Mouse (Mus musculus): ENCODE measurements around the gene Foxn4. TPM values are rescaled to one million over a fixed set of nuclear protein-coding genes. Genes with fewer than 3 reads are reported as not detected.
A peak's percentile ranks its signal among the peaks of the same experiment; 100 is the strongest.

The Foxn4 gene
- polyA plus RNA-seq, 1 experiment from 2014 or later, result 0.25 TPM

DNA sequence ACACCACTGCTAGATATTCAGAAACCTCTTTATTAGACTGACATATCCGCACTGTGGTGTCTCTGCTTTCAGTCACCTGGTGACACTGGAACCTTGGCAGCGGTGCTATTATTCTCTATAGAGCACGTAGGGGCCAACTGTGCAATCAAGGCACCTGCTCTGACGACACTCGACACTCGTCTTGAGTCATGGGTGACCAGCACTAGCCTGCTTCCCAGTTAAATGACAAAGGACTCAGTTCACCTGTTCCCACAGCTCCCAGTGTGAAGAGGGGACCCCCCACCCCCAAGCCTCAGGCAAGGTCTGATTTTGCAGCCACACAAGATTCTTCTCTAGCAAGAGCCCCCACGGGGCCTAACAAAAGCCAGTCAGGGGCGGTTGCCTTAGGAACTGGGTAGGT is 1.7 kb upstream of the Foxn4 start:
- H3K27ac ChIP-seq (replicated peaks), result no peak overlapping the region
- no peak for ATAC-seq (ENCODE audit: low read depth)
- H3K27me3 ChIP-seq, result peaks cover 89% of the 10 kb centered on the region
- H3K4me1 ChIP-seq (replicated peaks), result peaks cover 38% of the 10 kb centered on the region
- H3K9ac ChIP-seq, result no peak overlapping the region
- WGBS, result 10% methylated on average over 8 of the region's 8 CpGs
- H3K4me2 ChIP-seq, result no peak overlapping the region
- H3K36me3 ChIP-seq, result no peaks in the 10 kb centered on the region
- H3K9me3 ChIP-seq, result no peaks in the 10 kb centered on the region
- H3K4me3 ChIP-seq, result no peak overlapping the region

DNA sequence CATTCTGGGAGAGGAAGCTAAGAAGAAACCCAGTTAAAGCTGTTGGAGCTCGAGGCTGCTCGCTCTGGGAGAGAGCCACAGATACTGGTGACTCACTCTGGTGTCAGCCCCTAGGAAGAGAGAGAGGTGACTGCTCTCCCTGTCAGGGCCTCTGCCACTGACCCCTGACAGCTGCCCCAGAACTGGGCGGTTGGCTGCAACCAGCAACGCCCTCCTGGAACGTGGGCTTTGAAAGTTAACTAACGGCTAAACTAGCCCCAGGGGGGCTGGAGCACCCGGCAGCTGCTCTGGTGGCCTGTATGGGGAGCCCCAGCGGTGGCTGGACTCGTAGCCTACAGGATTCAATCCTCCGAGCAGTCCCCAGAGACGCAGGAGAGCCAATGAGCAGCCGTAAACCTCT is 3.6 kb downstream of the Foxn4 start:
- H3K27ac ChIP-seq (replicated peaks), result no peak overlapping the region
- no peak for ATAC-seq (ENCODE audit: low read depth)
- no peak overlapping the region for H3K4me2 ChIP-seq
- H3K4me3 ChIP-seq, result no peak overlapping the region
- 13% methylated on average over 12 of the region's 12 CpGs for WGBS
- no peaks in the 10 kb centered on the region for H3K9me3 ChIP-seq
- H3K36me3 ChIP-seq, result no peaks in the 10 kb centered on the region
- no peak overlapping the region for H3K9ac ChIP-seq
- H3K27me3 ChIP-seq, result peaks cover 98% of the 10 kb centered on the region
- H3K4me1 ChIP-seq (replicated peaks), result peaks cover 24% of the 10 kb centered on the region

DNA sequence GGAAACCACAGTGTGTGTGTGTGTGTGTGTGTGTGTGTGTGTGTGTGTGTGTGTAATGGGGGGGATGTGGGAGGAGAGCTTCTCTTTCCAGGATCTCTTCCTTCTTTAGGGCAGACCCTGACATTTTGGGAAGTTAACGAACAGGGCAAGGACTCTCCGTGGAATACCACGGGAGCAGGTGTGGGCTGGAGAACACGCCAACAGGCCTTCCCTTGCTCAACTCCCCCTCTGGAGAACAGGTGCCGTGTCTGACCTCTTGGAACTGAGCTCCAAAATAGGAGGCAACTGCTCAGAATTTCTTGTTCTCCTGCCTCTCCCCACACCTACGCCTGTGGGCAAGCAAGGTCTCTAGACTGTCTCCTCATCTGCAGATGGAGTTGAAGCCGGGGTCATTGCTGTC is 4.1 kb downstream of the Foxn4 start:
- Histone ChIP-seq H3K9me3 (no peaks in the 10 kb centered on the region), H3K9ac (no peak overlapping the region), H3K4me3 (no peak overlapping the region), H3K4me2 (no peak overlapping the region), H3K27me3 (peaks cover 98% of the 10 kb centered on the region), H3K36me3 (no peaks in the 10 kb centered on the region), H3K27ac (replicated peaks) (no peak overlapping the region), H3K4me1 (replicated peaks) (peaks cover 24% of the 10 kb centered on the region)
- WGBS, result 74% methylated on average over 7 of the region's 7 CpGs
- ATAC-seq (ENCODE audit: low read depth), result no peak

DNA sequence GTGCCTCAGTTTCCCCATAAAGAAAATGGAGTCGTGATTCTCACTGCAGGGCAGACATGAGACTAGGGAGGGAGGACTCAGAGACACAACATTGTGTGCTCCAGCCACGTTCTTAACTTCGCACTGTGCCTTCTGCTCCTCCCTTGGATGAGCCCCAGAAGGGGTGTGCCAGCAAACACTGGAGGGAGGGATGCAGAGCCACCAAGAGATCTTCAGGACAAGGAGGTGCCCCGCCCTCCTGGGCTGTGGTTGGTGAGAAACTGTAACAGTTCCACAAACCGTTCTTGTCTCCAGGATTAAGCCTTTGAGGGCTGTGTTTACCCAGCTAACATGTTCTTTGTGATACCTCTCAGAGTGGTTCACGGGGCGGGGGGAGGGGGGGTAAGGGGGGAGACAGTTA is 5.0 kb downstream of the Foxn4 start:
- peaks cover 98% of the 10 kb centered on the region for H3K27me3 ChIP-seq
- H3K27ac ChIP-seq (replicated peaks), result no peak overlapping the region
- H3K4me1 ChIP-seq (replicated peaks), result peaks cover 24% of the 10 kb centered on the region
- no peak for ATAC-seq (ENCODE audit: low read depth)
- no peak overlapping the region for H3K9ac ChIP-seq
- WGBS, result 53% methylated on average over 7 of the region's 7 CpGs
- H3K36me3 ChIP-seq, result no peaks in the 10 kb centered on the region
- no peak overlapping the region for H3K4me3 ChIP-seq
- H3K9me3 ChIP-seq, result no peaks in the 10 kb centered on the region
- no peak overlapping the region for H3K4me2 ChIP-seq

DNA sequence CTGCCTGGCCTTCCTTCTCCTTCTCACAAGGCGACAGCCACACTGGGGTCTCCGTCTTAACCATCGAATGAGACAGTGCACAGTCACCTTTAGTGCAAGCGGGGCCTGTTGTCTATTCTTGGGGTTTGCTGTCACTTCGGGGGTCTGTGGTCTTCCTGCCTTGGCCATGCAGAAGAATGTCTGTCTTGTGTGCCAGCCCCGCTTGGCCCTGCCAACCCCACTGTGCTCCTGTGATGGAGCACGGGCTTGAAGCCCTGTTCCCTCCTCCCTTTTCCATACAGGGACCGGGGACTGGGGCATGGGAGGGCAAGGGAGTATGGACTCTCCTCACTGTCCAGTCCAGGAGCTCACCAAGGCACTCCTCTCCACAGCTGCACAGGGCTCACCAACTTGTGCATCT is 8.8 kb downstream of the Foxn4 start:
- H3K9ac ChIP-seq, result no peak overlapping the region
- 85% methylated on average over 8 of the region's 8 CpGs for WGBS
- no peak overlapping the region for H3K4me3 ChIP-seq
- peaks cover 60% of the 10 kb centered on the region for H3K27me3 ChIP-seq
- no peaks in the 10 kb centered on the region for H3K36me3 ChIP-seq
- no peak for ATAC-seq (ENCODE audit: low read depth)
- no peaks in the 10 kb centered on the region; the same call in 1 of the 2 replicates for H3K9me3 ChIP-seq
- no peak overlapping the region for H3K4me2 ChIP-seq
- peaks cover 13% of the 10 kb centered on the region for H3K4me1 ChIP-seq (replicated peaks)
- H3K27ac ChIP-seq (replicated peaks), result no peak overlapping the region

DNA sequence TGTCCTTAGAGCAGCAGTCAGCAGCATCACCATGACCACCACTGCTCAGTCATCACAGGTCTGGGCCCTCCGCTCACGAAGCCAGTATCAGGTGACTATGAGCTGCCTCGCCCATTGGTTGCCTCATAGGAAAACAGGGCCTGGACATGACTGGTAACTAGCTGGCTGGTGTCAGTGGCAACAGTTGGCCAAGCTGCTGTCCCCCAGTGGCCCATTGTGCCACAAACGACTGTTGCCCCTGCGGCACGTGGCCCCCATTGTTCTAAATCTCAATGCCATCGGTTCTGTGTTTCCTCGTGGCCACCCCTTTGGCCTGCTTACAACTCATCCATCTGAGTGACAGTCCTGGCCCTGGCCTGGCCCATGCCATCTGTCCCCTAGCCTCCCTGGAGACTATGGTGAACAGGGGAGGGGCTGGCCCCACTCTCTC is 9.6 kb downstream of the Foxn4 start:
- no peak overlapping the region for H3K4me3 ChIP-seq
- no peak overlapping the region for H3K9ac ChIP-seq
- WGBS, result 38% methylated on average over 8 of the region's 8 CpGs
- no peaks in the 10 kb centered on the region for H3K36me3 ChIP-seq
- H3K27ac ChIP-seq (replicated peaks), result no peak overlapping the region
- peaks cover 53% of the 10 kb centered on the region for H3K27me3 ChIP-seq
- H3K4me2 ChIP-seq, result no peak overlapping the region
- peak; percentile 90 for ATAC-seq (ENCODE audit: low read depth)
- H3K9me3 ChIP-seq, result no peaks in the 10 kb centered on the region; the same call in 1 of the 2 replicates
- peaks cover 10% of the 10 kb centered on the region for H3K4me1 ChIP-seq (replicated peaks)

DNA sequence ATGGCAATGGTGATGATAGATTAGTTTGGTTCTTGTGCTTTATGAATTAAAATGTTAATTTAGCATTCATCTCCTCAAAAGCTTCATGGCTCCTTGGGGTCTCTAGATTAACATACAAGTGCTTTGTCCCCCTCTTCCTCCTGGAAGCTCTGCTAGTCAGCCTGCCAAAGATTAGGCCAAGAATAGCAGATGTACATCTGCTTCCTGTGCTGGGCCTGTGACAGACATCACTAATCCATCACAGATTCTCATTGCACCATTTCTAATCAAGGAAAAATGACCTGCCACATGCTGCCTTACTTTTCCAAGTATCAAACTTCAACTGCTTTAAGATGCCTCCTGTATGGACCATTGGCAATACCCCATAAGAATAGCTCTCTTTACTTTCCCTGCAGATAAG is 12.1 kb downstream of the Foxn4 start:
- no peak for ATAC-seq (ENCODE audit: low read depth)
- no peak overlapping the region for H3K9ac ChIP-seq
- peaks cover 35% of the 10 kb centered on the region for H3K27me3 ChIP-seq
- no peak overlapping the region for H3K4me2 ChIP-seq
- H3K9me3 ChIP-seq, result no peaks in the 10 kb centered on the region; the same call in 1 of the 2 replicates
- H3K4me1 ChIP-seq (replicated peaks), result peaks cover 10% of the 10 kb centered on the region
- H3K4me3 ChIP-seq, result no peak overlapping the region
- H3K27ac ChIP-seq (replicated peaks), result no peak overlapping the region
- H3K36me3 ChIP-seq, result no peaks in the 10 kb centered on the region

DNA sequence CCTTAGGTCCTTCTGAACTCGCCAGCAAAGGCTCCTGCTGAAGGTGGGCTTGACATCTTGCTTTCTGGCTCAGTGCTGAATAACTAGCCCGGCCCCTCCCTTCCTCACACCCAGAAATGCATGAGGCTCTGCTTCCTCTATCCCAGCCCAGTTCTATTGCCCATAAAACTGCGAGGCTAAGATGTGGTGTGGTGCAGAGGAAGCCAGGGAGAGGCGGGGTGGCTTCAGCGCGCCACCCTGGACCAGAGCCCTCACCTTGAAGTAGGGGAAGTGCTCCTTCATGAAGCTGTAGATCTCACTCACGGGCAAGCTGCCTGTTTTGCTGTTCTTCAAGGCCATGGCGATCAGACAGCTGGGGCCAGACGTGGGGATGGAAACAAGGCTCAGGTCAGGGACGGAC is 14.1 kb downstream of the Foxn4 start:
- no peak overlapping the region for H3K4me3 ChIP-seq
- H3K9me3 ChIP-seq, result no peaks in the 10 kb centered on the region; the same call in 1 of the 2 replicates
- no peak overlapping the region for H3K9ac ChIP-seq
- peaks cover 29% of the 10 kb centered on the region for H3K27me3 ChIP-seq
- no peak for ATAC-seq (ENCODE audit: low read depth)
- 77% methylated on average over 10 of the region's 10 CpGs for WGBS
- peaks cover 8% of the 10 kb centered on the region for H3K4me1 ChIP-seq (replicated peaks)
- H3K27ac ChIP-seq (replicated peaks), result no peak overlapping the region
- H3K36me3 ChIP-seq, result no peaks in the 10 kb centered on the region
- no peak overlapping the region for H3K4me2 ChIP-seq

DNA sequence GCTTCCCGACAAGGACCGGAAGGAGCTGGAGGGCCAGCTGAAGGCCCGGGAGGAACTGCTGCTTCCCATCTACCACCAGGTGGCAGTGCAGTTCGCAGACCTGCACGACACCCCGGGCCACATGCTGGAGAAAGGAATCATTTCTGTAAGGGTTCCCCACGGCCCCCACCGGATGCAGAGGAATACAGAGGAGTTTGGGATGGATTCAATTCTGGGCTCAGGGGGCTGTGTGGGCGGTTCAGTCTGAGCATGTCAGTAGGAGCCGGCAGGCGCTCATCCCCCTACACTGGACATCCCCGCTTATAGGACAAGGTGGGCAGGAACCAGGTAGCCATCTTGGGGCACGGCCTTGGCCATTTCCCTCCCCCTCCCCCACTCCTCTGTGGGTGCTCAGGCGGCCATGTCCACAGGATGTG is 25.4 kb downstream of the Foxn4 start:
- Histone ChIP-seq H3K27ac (replicated peaks) (no peak overlapping the region), H3K4me2 (peak overlapping the region; percentile 26; the same call in 1 of the 2 replicates), H3K27me3 (peaks cover 31% of the 10 kb centered on the region), H3K9ac (peak overlapping the region; percentile 58), H3K36me3 (no peaks in the 10 kb centered on the region), H3K4me1 (replicated peaks) (peaks cover 8% of the 10 kb centered on the region), H3K4me3 (no peak overlapping the region), H3K9me3 (no peaks in the 10 kb centered on the region)
- 15% methylated on average over 14 of the region's 14 CpGs for WGBS
- ATAC-seq (ENCODE audit: low read depth), result peak; percentile 77

DNA sequence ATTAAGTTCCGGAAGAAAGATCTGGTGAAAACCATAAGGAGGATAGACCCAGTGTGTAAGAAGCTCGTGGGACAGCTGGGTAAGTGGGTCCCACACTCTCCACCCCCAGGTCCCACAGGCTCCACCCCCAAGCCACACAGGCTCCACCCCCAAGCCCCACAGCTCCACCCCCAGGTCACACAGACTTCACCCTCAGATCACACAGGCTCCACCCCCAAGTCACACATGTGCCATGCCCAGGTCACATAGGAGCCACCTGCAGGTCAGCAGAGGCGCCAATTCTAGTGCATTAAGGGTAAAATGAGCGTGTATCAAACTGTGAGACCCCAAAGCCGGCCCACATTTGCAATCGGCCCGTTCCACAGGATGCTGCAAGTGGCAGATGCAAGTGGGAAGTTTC is 27.1 kb downstream of the Foxn4 start:
- Histone ChIP-seq H3K9me3 (no peaks in the 10 kb centered on the region), H3K4me2 (no peak overlapping the region), H3K27ac (replicated peaks) (no peak overlapping the region), H3K27me3 (peaks cover 20% of the 10 kb centered on the region; the same call in 1 of the 2 replicates), H3K9ac (no peak overlapping the region), H3K36me3 (no peaks in the 10 kb centered on the region), H3K4me3 (no peak overlapping the region), H3K4me1 (replicated peaks) (peaks cover 8% of the 10 kb centered on the region)
- WGBS, result 82% methylated on average over 7 of the region's 7 CpGs
- ATAC-seq (ENCODE audit: low read depth), result no peak

DNA sequence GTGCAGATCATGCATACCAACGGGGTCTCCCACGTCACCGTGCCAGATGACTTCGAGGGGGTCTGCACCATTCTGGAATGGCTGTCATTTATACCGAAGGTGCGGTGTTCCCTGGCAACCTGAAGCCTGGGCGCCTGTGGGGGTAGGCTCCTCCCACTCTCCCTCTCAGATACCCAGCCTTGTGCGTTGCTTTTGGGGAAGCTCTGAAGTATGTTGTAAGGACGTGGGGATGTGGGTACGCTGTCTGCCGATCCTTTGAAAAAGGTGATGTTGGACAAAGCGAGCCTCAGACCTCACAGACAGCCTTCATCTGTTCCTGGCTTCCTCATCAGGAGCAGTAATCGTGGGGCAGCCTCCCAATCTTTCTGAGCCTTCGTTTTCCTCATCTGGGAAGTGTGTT is 33.9 kb downstream of the Foxn4 start:
- Histone ChIP-seq H3K27ac (replicated peaks) (no peak overlapping the region), H3K4me3 (no peak overlapping the region), H3K9me3 (no peaks in the 10 kb centered on the region), H3K4me2 (no peak overlapping the region), H3K36me3 (no peaks in the 10 kb centered on the region), H3K27me3 (no peaks in the 10 kb centered on the region), H3K9ac (no peak overlapping the region), H3K4me1 (replicated peaks) (no peaks in the 10 kb centered on the region)
- 56% methylated on average over 14 of the region's 14 CpGs for WGBS
- no peak for ATAC-seq (ENCODE audit: low read depth)

DNA sequence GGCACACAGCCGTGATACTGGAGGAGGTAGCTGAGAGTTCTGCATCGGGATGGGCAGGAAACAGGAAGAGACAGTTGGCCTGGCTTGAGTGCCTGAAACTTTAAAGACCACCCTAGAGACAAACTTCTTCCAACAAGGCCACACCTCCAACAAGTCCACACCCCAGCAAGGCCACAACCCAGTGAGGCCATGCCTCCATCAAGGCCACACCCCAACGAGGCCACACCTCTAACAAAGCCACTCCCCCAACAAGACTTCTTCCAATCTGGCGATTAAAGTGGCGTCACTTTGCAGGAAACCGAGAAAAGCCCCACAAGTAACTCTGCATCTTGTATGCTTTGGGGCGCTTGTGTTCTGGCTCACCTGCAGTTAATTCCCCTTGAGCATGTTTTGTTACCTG is 34.7 kb downstream of the Foxn4 start:
- ATAC-seq (ENCODE audit: low read depth), result no peak
- H3K4me2 ChIP-seq, result no peak overlapping the region
- H3K36me3 ChIP-seq, result no peaks in the 10 kb centered on the region
- no peaks in the 10 kb centered on the region for H3K27me3 ChIP-seq
- no peaks in the 10 kb centered on the region for H3K9me3 ChIP-seq
- no peak overlapping the region for H3K9ac ChIP-seq
- H3K4me1 ChIP-seq (replicated peaks), result no peaks in the 10 kb centered on the region
- H3K4me3 ChIP-seq, result no peak overlapping the region
- 31% methylated on average over 7 of the region's 7 CpGs for WGBS
- no peak overlapping the region for H3K27ac ChIP-seq (replicated peaks)

DNA sequence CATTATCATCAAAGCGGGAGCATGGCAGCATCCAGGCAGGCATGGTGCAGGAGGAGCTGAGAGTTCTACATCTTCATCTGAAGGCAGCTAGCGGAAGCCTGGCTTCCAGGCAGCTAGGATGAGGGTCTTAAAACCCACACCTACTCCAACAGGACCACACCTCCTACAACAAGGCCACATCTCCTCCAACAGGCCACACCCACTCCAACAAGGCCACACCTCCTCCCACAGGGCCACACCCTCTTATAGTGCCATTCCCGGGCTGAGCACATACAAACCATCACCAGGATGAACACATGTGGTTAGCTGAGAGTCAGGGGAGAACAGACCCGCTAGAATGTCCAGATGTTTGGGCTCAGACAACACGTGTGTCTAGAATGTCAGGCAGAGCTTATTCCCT is 44.7 kb downstream of the Foxn4 start:
- Histone ChIP-seq H3K36me3 (no peaks in the 10 kb centered on the region), H3K4me3 (no peak overlapping the region), H3K27ac (replicated peaks) (no peak overlapping the region), H3K27me3 (no peaks in the 10 kb centered on the region), H3K9me3 (peaks cover 18% of the 10 kb centered on the region), H3K9ac (no peak overlapping the region), H3K4me1 (replicated peaks) (no peaks in the 10 kb centered on the region), H3K4me2 (no peak overlapping the region)
- no peak for ATAC-seq (ENCODE audit: low read depth)
- WGBS, result 75% methylated on average over 5 of the region's 5 CpGs
